Mouse (Mus musculus) hindbrain, embryonic 16.5 days (tissue): ENCODE results near the gene Olfr312. TPM values are rescaled to one million over a fixed set of nuclear protein-coding genes. Genes with fewer than 3 reads are reported as not detected.

ENCODE experiments used
- ATAC-seq: fragments of 200-750 bp; cut with Nextera tagmentation; 2 replicates; pipeline ENCODE4 v1.8.0; 2017; ENCODE audit warnings: moderate TSS enrichment, moderate library complexity
- H3K27ac ChIP-seq: fragments of 300-500 bp; sonication (generic); 2 replicates; pipeline ENCODE4 v1.5.1; 2014; ENCODE audit warnings: low read depth, mild to moderate bottlenecking, control low read depth, low read length, moderate library complexity
- H3K27me3 ChIP-seq: fragments of 300-500 bp; sonication (generic); replicated peaks from 2 replicates; pipeline ENCODE4 v1.6.1; 2014; ENCODE audit warnings: low read length; ENCODE audit not compliant: control insufficient read depth, insufficient read depth
- H3K36me3 ChIP-seq: fragments of 300-500 bp; sonication (generic); 2 replicates; pipeline ENCODE4 v1.6.1; 2014; ENCODE audit warnings: mild to moderate bottlenecking, low read length, moderate library complexity, mixed read lengths; ENCODE audit not compliant: control insufficient read depth, insufficient read depth
- H3K4me1 ChIP-seq: fragments of 300-500 bp; sonication (generic); 2 replicates; pipeline ENCODE4 v1.6.1; 2014; ENCODE audit warnings: low read depth, low read length; ENCODE audit not compliant: control insufficient read depth, insufficient read depth
- H3K4me2 ChIP-seq: fragments of 300-500 bp; sonication (generic); 2 replicates; pipeline ENCODE4 v1.6.1; 2014; ENCODE audit warnings: mild to moderate bottlenecking, low read length, control low read depth, moderate library complexity
- H3K4me3 ChIP-seq: fragments of 300-500 bp; sonication (generic); 2 replicates; pipeline ENCODE4 v1.5.1; 2014; ENCODE audit warnings: mild to moderate bottlenecking, low read length, control low read depth, moderate library complexity
- H3K9ac ChIP-seq: fragments of 300-500 bp; sonication (generic); 2 replicates; pipeline ENCODE4 v1.6.1; 2014; ENCODE audit warnings: low read depth, mild to moderate bottlenecking, control low read depth, low read length, moderate library complexity
- H3K9me3 ChIP-seq: fragments of 300-500 bp; sonication (generic); 2 replicates; pipeline ENCODE4 v1.6.1; 2014; ENCODE audit warnings: mild to moderate bottlenecking, low read length, moderate library complexity; ENCODE audit not compliant: control insufficient read depth
- WGBS: fragments of 180-500 bp; shearing (Covaris S2); extraction: QIAGEN DNeasy Blood & Tissue Kit; methylation state at CpG from one replicate; pipeline ENCODE4 v1.1.7; 2014; 5-methylcytosine and 5-hydroxymethylcytosine counted together
- polyA plus RNA-seq: library from polyadenylated mRNA; unstranded; fragments of >200 nt; fragmentation: Nextera tagmentation; extraction: Ambion mirVana; gene quantifications from 2 replicates; pipeline ENCODE4 v1.2.1, GENCODE M21; 2015

Olfr312 gene
- polyA plus RNA-seq, 1 experiment from 2014 or later, result not detected

- no peaks in the 10 kb centered on the region for H3K4me1 ChIP-seq
- H3K9me3 ChIP-seq, result no peaks in the 10 kb centered on the region
- H3K4me2 ChIP-seq, result no peak overlapping the region
- H3K9ac ChIP-seq, result no peak overlapping the region
- WGBS, result 84% methylated on average over 8 of the region's 8 CpGs
- H3K4me3 ChIP-seq, result no peak overlapping the region
- H3K27me3 ChIP-seq, result no peaks in the 10 kb centered on the region
- no peak overlapping the region for H3K27ac ChIP-seq
- peaks cover 20% of the 10 kb centered on the region for H3K36me3 ChIP-seq
- no peak for ATAC-seq
Measured at GRCm38 (mm10) chr11:58883756-58884155, 54.7 kb downstream of the Olfr312 start.

Other genes starting within 250 kb of the Olfr312 start
- gene Olfr324, start 234.1 kb upstream of the Olfr312 start, polyA plus RNA-seq, result 0.08 and 0.30 TPM in 2 replicates
- not detected in 2 replicates for gene 2210407C18Rik, start 213.2 kb upstream of the Olfr312 start, polyA plus RNA-seq
- not detected in 2 replicates for gene Olfr323, start 198.7 kb upstream of the Olfr312 start, polyA plus RNA-seq
- 0.20 and 0.25 TPM in 2 replicates for gene Trim58, start 188.8 kb upstream of the Olfr312 start, polyA plus RNA-seq
- not detected in 2 replicates for gene Olfr322, start 170.5 kb upstream of the Olfr312 start, polyA plus RNA-seq
- gene Olfr320, start 148.1 kb upstream of the Olfr312 start, polyA plus RNA-seq, result not detected in 2 replicates
- gene Olfr319, start 130.1 kb upstream of the Olfr312 start, polyA plus RNA-seq, result not detected in 2 replicates
- not detected in 2 replicates for gene Olfr318, start 105.2 kb upstream of the Olfr312 start, polyA plus RNA-seq
- gene Olfr317, start 90.0 kb upstream of the Olfr312 start, polyA plus RNA-seq, result 0.26 and 0.27 TPM in 2 replicates
- not detected in 2 replicates for gene Olfr316, start 76.5 kb upstream of the Olfr312 start, polyA plus RNA-seq
- 0.10 TPM in 1 of 2 replicates, not detected in the other for gene Olfr315, start 56.0 kb upstream of the Olfr312 start, polyA plus RNA-seq
- not detected in 2 replicates for gene Olfr314, start 46.3 kb upstream of the Olfr312 start, polyA plus RNA-seq
- gene Fam183b, start 27.3 kb upstream of the Olfr312 start, polyA plus RNA-seq, result 10.0 and 11.0 TPM in 2 replicates
- not detected in 2 replicates for gene Olfr313, start 14.2 kb upstream of the Olfr312 start, polyA plus RNA-seq
- not detected in 2 replicates for gene Olfr311, start 10.0 kb downstream of the Olfr312 start, polyA plus RNA-seq
- gene Gm12258, start 17.9 kb downstream of the Olfr312 start, polyA plus RNA-seq, result 19.8 and 22.3 TPM in 2 replicates
- gene 2810021J22Rik, start 38.0 kb downstream of the Olfr312 start, polyA plus RNA-seq, result 10.8 and 13.8 TPM in 2 replicates
- gene Zfp39, start 75.0 kb downstream of the Olfr312 start, polyA plus RNA-seq, result 6.1 and 8.1 TPM in 2 replicates
- not detected in 2 replicates for gene Btnl10, start 88.7 kb downstream of the Olfr312 start, polyA plus RNA-seq
- gene Rnf187, start 109.7 kb downstream of the Olfr312 start, polyA plus RNA-seq, result 563 and 570 TPM in 2 replicates
- 249 and 250 TPM in 2 replicates for gene Hist3h2ba, start 119.7 kb downstream of the Olfr312 start, polyA plus RNA-seq
- 85.3 and 89.6 TPM in 2 replicates for gene Hist3h2a, start 125.4 kb downstream of the Olfr312 start, polyA plus RNA-seq
- 1.1 and 1.8 TPM in 2 replicates for gene Trim17, start 125.4 kb downstream of the Olfr312 start, polyA plus RNA-seq
- 20.7 and 21.4 TPM in 2 replicates for gene Trim11, start 148.9 kb downstream of the Olfr312 start, polyA plus RNA-seq